Mouse (Mus musculus) G1E (cell line): ENCODE results near the gene Slc38a3.

Source experiments
- CTCF ChIP-seq: IDR thresholded peaks from 2 replicates; pipeline ENCODE4 v1.5.1; 2012; ENCODE audit warnings: low read depth, low read length, inconsistent platforms, mixed read lengths
- POLR2AphosphoS5 ChIP-seq: IDR thresholded peaks from 2 replicates; pipeline ENCODE4 v1.6.1; 2012; ENCODE audit warnings: low read depth, low read length, inconsistent platforms; ENCODE audit not compliant: insufficient replicate concordance
- TAL1 ChIP-seq: conservative IDR thresholded peaks from 2 replicates; pipeline ENCODE4 v1.6.1; 2012; ENCODE audit warnings: low read depth, low read length, inconsistent platforms, mixed read lengths

GRCm38 (mm10) chr9:107693433-107693987 is 24.2 kb upstream of the Slc38a3 start:
- TF ChIP-seq CTCF: no peak
- TF ChIP-seq TAL1: no peak
- TF ChIP-seq POLR2AphosphoS5: no peak
